Mouse (Mus musculus): Measurements from ENCODE around the gene 1700049E17Rik2.
"Not testable (repeated sequence)": the region's sequence is repeated elsewhere in the genome, so short reads cannot be mapped to it uniquely, and the experiment has no call there.

GRCm38 (mm10) chr14:41572911-41573310, at the start of gene 1700049E17Rik2:
- TF ChIP-seq ELF1 (IDR thresholded peaks at IDR 0.05; ENCODE audit: low read depth, low read length); MAX (IDR thresholded peaks at IDR 0.05; ENCODE audit: low read length); CTCF (conservative IDR thresholded peaks at IDR 0.05 in 1 of 2, IDR thresholded peaks at IDR 0.05 in 1 of 2; ENCODE audit: low read depth in 2 of 2, low read length in 2 of 2); ZMIZ1 (IDR thresholded peaks at IDR 0.05; ENCODE audit: low read depth, low read length); BHLHE40 (IDR thresholded peaks at IDR 0.05; ENCODE audit: low read depth, low read length); RAD21 (IDR thresholded peaks at IDR 0.05; ENCODE audit: low read depth, low read length); POLR2A (IDR thresholded peaks at IDR 0.05; ENCODE audit: low read depth, low read length); EP300 (IDR thresholded peaks at IDR 0.05; ENCODE audit: low read length); MXI1 (IDR thresholded peaks at IDR 0.05; ENCODE audit: low read depth, low read length); USF2 (conservative IDR thresholded peaks at IDR 0.05; ENCODE audit: low read depth, low read length); CHD2 (IDR thresholded peaks at IDR 0.05; ENCODE audit: low read length); USF1 (IDR thresholded peaks at IDR 0.05; ENCODE audit: low read depth, low read length); HCFC1 (IDR thresholded peaks at IDR 0.05; ENCODE audit: low read depth, low read length): not testable (repeated sequence)

Data from CH12.LX (cell line).